In the genomic region with DNA sequence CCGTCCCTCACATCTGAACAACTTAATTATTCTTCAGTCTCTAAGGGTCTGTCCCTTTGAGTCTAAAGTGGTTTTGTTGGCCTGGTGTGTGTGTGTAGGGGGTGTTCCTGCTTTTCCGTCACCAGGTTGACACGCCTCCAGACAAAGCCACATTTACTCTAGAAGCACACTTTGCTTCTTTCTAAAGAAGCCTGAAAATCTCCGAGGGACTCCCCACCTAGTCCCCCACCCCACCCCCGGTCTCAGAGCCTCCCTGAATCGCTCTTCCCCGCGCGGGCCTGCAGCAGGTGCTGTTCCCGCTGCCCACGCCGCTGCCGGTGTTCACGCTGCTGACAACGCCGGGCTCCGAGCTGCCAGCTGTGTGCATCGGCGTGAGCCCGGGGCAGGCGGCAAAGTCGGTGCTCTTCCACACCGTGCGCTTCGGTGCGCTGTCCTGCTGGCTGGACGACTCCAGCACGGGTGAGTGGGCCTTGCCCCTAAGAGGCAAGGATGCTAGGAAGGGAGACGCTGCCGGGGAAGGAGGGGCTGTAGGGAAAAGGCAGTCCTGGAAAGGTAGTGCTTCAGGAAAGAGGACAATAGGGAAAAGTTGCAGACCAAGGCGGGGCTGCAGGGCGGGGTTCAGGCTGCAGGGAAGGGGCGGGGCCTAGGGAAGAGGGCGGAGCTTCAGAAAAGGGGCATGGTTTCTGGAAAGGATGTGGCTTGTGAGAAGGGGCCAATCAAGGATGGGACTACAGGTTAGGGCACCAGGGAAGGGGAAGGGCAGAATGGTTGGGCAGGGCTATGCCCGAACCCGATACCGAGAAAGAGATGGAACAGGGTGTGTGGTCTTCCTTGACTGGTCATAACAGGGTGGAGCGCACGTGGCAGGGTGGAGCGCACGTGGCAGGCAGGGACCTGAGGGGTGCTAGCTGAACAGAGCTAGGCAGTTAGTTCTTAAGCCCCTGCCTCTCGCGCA, we compare ENCODE assay signal across 8 mouse cellular contexts. TPM values are rescaled to one million over a fixed set of nuclear protein-coding genes. Genes with fewer than 3 reads are reported as not detected.
DNase-seq lines count a peak whose midpoint lies in the region; ATAC-seq and TF ChIP-seq lines count a peak whose summit lies in the region.

No protein-coding gene starts in this region.

- H3K4me2 ChIP-seq in hindbrain, embryonic 15.5 days = peak overlapping the region; percentile 78
- peak overlapping the region; percentile 77 for H3K4me2 ChIP-seq in limb, embryonic 13.5 days (replicated peaks)
- H3K4me2 ChIP-seq in midbrain, embryonic 13.5 days (replicated peaks) = peak overlapping the region; percentile 80

- peak overlapping the region; percentile 61 for H3K27ac ChIP-seq in hindbrain, embryonic 15.5 days (replicated peaks)
- peak overlapping the region; percentile 69 for H3K27ac ChIP-seq in limb, embryonic 13.5 days
- H3K27ac ChIP-seq in midbrain, embryonic 13.5 days = no peak overlapping the region; the same call in 1 of the 2 replicates
- H3K27ac ChIP-seq in spleen, adult 2 months (ENCODE audit: insufficient read depth, low read length) = peak overlapping the region; percentile 87
- no peak overlapping the region for H3K27ac ChIP-seq in cerebellum, adult 2 months (ENCODE audit: insufficient read depth, low read length)

- TF ChIP-seq CTCF in brain, embryonic 14.5 days (IDR thresholded peaks at IDR 0.05; ENCODE audit: borderline replicate concordance, extremely low read depth, insufficient read depth, insufficient read length) = no peak
- TF ChIP-seq CTCF in spleen, adult 2 months (IDR thresholded peaks at IDR 0.05; ENCODE audit: extremely low read depth, insufficient read depth, insufficient read length, insufficient replicate concordance) = no peak
- no peak for TF ChIP-seq CTCF in cerebellum, adult 2 months (IDR thresholded peaks at IDR 0.05; ENCODE audit: borderline replicate concordance, insufficient read depth, low read depth, low read length)

- H3K4me1 ChIP-seq in hindbrain, embryonic 15.5 days (replicated peaks) = peaks cover 12% of the 10 kb centered on the region
- peaks cover 6% of the 10 kb centered on the region; the same call in 1 of the 2 replicates for H3K4me1 ChIP-seq in limb, embryonic 13.5 days
- H3K4me1 ChIP-seq in midbrain, embryonic 13.5 days (replicated peaks) = peaks cover 8% of the 10 kb centered on the region
- H3K4me1 ChIP-seq in spleen, adult 2 months (ENCODE audit: control insufficient read depth, insufficient read depth, insufficient read length) = peaks cover 21% of the 10 kb centered on the region
- 0 out of 2 replicates have a peak, but pooled peaks cover 3% of the 10 kb centered on the region for H3K4me1 ChIP-seq in cerebellum, adult 2 months (ENCODE audit: control insufficient read depth, insufficient read depth, low read length)

- no peaks in the 10 kb centered on the region for H3K36me3 ChIP-seq in hindbrain, embryonic 15.5 days
- H3K36me3 ChIP-seq in limb, embryonic 13.5 days = no peaks in the 10 kb centered on the region
- no peaks in the 10 kb centered on the region for H3K36me3 ChIP-seq in midbrain, embryonic 13.5 days
- H3K36me3 ChIP-seq in spleen, adult 2 months (ENCODE audit: control insufficient read depth, insufficient read depth, low read length) = peaks cover 25% of the 10 kb centered on the region

- 0 out of 2 replicates have a peak, but pooled peaks cover 3% of the 10 kb centered on the region for H3K27me3 ChIP-seq in hindbrain, embryonic 15.5 days
- H3K27me3 ChIP-seq in limb, embryonic 13.5 days = no peaks in the 10 kb centered on the region
- peaks cover 17% of the 10 kb centered on the region for H3K27me3 ChIP-seq in midbrain, embryonic 13.5 days
- no peaks in the 10 kb centered on the region for H3K27me3 ChIP-seq in spleen, adult 2 months (ENCODE audit: control insufficient read depth, insufficient read depth, low read length)
- no peaks in the 10 kb centered on the region for H3K27me3 ChIP-seq in cerebellum, adult 2 months (ENCODE audit: control insufficient read depth, insufficient read depth, low read length)

- H3K4me3 ChIP-seq in hindbrain, embryonic 15.5 days = peak overlapping the region; percentile 46
- H3K4me3 ChIP-seq in limb, embryonic 13.5 days = peak overlapping the region; percentile 58
- H3K4me3 ChIP-seq in midbrain, embryonic 13.5 days (replicated peaks) = peak overlapping the region; percentile 53
- H3K4me3 ChIP-seq in spleen, adult 2 months (ENCODE audit: extremely low read depth, insufficient read depth, insufficient read length) = peak overlapping the region; percentile 58; the same call in 1 of the 2 replicates
- H3K4me3 ChIP-seq in cerebellum, adult 2 months (replicated peaks; ENCODE audit: insufficient read depth, low read depth, low read length) = no peak overlapping the region

- no peaks in the 10 kb centered on the region for H3K9me3 ChIP-seq in hindbrain, embryonic 15.5 days
- no peaks in the 10 kb centered on the region for H3K9me3 ChIP-seq in limb, embryonic 13.5 days
- no peaks in the 10 kb centered on the region for H3K9me3 ChIP-seq in midbrain, embryonic 13.5 days

- peak overlapping the region; percentile 54 for H3K9ac ChIP-seq in hindbrain, embryonic 15.5 days
- peak overlapping the region; percentile 70 for H3K9ac ChIP-seq in limb, embryonic 13.5 days
- peak overlapping the region; percentile 70 for H3K9ac ChIP-seq in midbrain, embryonic 13.5 days (replicated peaks)

- 0 out of 2 replicates have a peak, but pooled peaks have one; percentile 4 for TF ChIP-seq POLR2A in brain, embryonic 14.5 days (IDR thresholded peaks at IDR 0.05; ENCODE audit: borderline replicate concordance, extremely low read depth, insufficient read depth, insufficient read length, poor library complexity, severe bottlenecking)
- no peak for TF ChIP-seq POLR2A in spleen, adult 2 months (IDR thresholded peaks at IDR 0.05; ENCODE audit: low read depth, low read length)
- TF ChIP-seq POLR2A in cerebellum, adult 2 months (IDR thresholded peaks at IDR 0.05; ENCODE audit: borderline replicate concordance, insufficient read depth, low read length) = no peak

- ATAC-seq in hindbrain, embryonic 15.5 days (ENCODE audit: low FRiP score, low read depth) = peak; percentile 77
- peak; percentile 83 for ATAC-seq in limb, embryonic 13.5 days (ENCODE audit: low FRiP score, low read depth)
- ATAC-seq in midbrain, embryonic 13.5 days = peak; percentile 87

- peak; percentile 84 for DNase-seq in ES-CJ7 (ENCODE audit: low read depth, low spot score)
- peak; percentile 71 for DNase-seq in brain, embryonic 14.5 days (ENCODE audit: low read depth)
- peak; percentile 86 for DNase-seq in forelimb bud, embryonic 11.5 days (ENCODE audit: low read depth, low spot score)
- peak; percentile 69 to 88 for DNase-seq in spleen, adult 2 months (ENCODE audit: low read depth in 1 of 2, low spot score in 2 of 2)
- DNase-seq in cerebellum, adult 2 months = no peak

- 5% methylated on average over 43 of the region's 43 CpGs for WGBS in hindbrain, embryonic 15.5 days
- WGBS in limb, embryonic 13.5 days = 5% methylated on average over 43 of the region's 43 CpGs
- WGBS in midbrain, embryonic 13.5 days = 7% methylated on average over 43 of the region's 43 CpGs
- 4% methylated on average over 43 of the region's 43 CpGs for WGBS in spleen, adult 2 months
- WGBS in cerebellum, adult 2 months = 9% methylated on average over 43 of the region's 43 CpGs

RNA-seq across cellular contexts. Expression of a gene that starts 19.1 kb away (rescaled TPM):
- 7.8 and 8.2 TPM in 2 replicates for polyA plus RNA-seq in brain, embryonic 14.5 days (2012; rRNA removed)
- polyA plus RNA-seq in hindbrain, embryonic 15.5 days (2015; fragmentation: Nextera tagmentation; extraction: Ambion mirVana) = 10.6 and 10.8 TPM in 2 replicates
- 9.5 and 10.0 TPM in 2 replicates for polyA plus RNA-seq in limb, embryonic 13.5 days (2015; fragmentation: Nextera tagmentation; extraction: Ambion mirVana)
- polyA plus RNA-seq in midbrain, embryonic 13.5 days (2015; fragmentation: Nextera tagmentation; extraction: Ambion mirVana) = 4.5 and 5.0 TPM in 2 replicates
- polyA plus RNA-seq in spleen, adult 2 months (2012; rRNA removed) = 174 and 236 TPM in 2 replicates
- polyA plus RNA-seq in cerebellum, adult 2 months (2012; rRNA removed) = 1.2 and 1.3 TPM in 2 replicates

RNA-seq across cellular contexts. Expression of a gene that starts 19.3 kb away (rescaled TPM):
- 411 and 463 TPM in 2 replicates for polyA plus RNA-seq in brain, embryonic 14.5 days (2012; rRNA removed)
- polyA plus RNA-seq in hindbrain, embryonic 15.5 days (2015; fragmentation: Nextera tagmentation; extraction: Ambion mirVana) = 283 and 294 TPM in 2 replicates
- 422 and 454 TPM in 2 replicates for polyA plus RNA-seq in limb, embryonic 13.5 days (2015; fragmentation: Nextera tagmentation; extraction: Ambion mirVana)
- polyA plus RNA-seq in midbrain, embryonic 13.5 days (2015; fragmentation: Nextera tagmentation; extraction: Ambion mirVana) = 318 and 323 TPM in 2 replicates
- 218 and 234 TPM in 2 replicates for polyA plus RNA-seq in spleen, adult 2 months (2012; rRNA removed)
- 322 and 331 TPM in 2 replicates for polyA plus RNA-seq in cerebellum, adult 2 months (2012; rRNA removed)

RNA-seq across cellular contexts. Expression of a gene that starts 38.8 kb away (rescaled TPM):
- 134 and 173 TPM in 2 replicates for polyA plus RNA-seq in brain, embryonic 14.5 days (2012; rRNA removed)
- 140 and 154 TPM in 2 replicates for polyA plus RNA-seq in hindbrain, embryonic 15.5 days (2015; fragmentation: Nextera tagmentation; extraction: Ambion mirVana)
- polyA plus RNA-seq in limb, embryonic 13.5 days (2015; fragmentation: Nextera tagmentation; extraction: Ambion mirVana) = 270 and 300 TPM in 2 replicates
- 120 and 132 TPM in 2 replicates for polyA plus RNA-seq in midbrain, embryonic 13.5 days (2015; fragmentation: Nextera tagmentation; extraction: Ambion mirVana)
- 156 and 192 TPM in 2 replicates for polyA plus RNA-seq in spleen, adult 2 months (2012; rRNA removed)
- polyA plus RNA-seq in cerebellum, adult 2 months (2012; rRNA removed) = 129 and 135 TPM in 2 replicates

Comparison
In these comparisons a context has a peak if more than half of its experiments do, and no peak if none do; other contexts are left out.
1. DNase-seq: peak in ES-CJ7 (single experiment), brain, embryonic 14.5 days (single experiment), forelimb bud, embryonic 11.5 days (single experiment) and spleen, adult 2 months (2 of 2); none in cerebellum, adult 2 months (0 of 2).
2. H3K27ac ChIP-seq: peak in hindbrain, embryonic 15.5 days (single experiment), limb, embryonic 13.5 days (single experiment) and spleen, adult 2 months (single experiment); none in midbrain, embryonic 13.5 days (single experiment) and cerebellum, adult 2 months (single experiment).
3. RNA of a gene that starts 19.1 kb away (polyA plus RNA-seq): 174 to 236 TPM in spleen, adult 2 months; 10.6 to 10.8 TPM in hindbrain, embryonic 15.5 days, 9.5 to 10.0 TPM in limb, embryonic 13.5 days, 7.8 to 8.2 TPM in brain, embryonic 14.5 days, 4.5 to 5.0 TPM in midbrain, embryonic 13.5 days and 1.2 to 1.3 TPM in cerebellum, adult 2 months; every median in the first group is over 10 times any median in the second.
4. Peak in every context shown above with its lines, with median percentiles within 50 percentile points of each other: ATAC-seq, H3K4me2 ChIP-seq and H3K9ac ChIP-seq.